Mouse (Mus musculus): ENCODE measurements around the gene Fam49a. TPM values are rescaled to one million over a fixed set of nuclear protein-coding genes. Genes with fewer than 3 reads are reported as not detected.
A peak's percentile ranks its signal among the peaks of the same experiment; 100 is the strongest.

Gene Fam49a
- total RNA-seq, 2 experiments from 2014 or later, result 19.4 to 20.1 TPM

DNA sequence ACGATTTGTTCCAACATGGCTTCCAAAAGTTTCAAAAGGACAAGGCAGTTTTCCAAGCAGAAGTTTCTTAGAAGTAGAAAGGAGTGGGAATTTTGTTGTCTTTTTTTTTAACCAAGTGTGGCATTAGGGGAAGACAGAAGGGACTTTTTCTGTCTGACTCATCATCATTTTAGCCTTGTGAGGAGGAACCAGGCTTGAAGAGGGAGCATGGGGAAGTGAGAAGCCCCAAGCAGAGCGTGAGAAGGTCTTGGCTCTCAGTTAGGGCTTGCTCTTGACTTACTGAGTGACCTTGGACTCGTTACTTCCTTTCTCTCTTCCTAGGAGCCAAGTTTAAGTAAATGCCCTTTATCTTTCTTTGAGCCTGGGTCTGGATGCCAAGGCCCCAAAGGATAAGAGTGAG is 8.6 kb downstream of the Fam49a start:
- DNase-seq, result peak; percentile 19 to 27

DNA sequence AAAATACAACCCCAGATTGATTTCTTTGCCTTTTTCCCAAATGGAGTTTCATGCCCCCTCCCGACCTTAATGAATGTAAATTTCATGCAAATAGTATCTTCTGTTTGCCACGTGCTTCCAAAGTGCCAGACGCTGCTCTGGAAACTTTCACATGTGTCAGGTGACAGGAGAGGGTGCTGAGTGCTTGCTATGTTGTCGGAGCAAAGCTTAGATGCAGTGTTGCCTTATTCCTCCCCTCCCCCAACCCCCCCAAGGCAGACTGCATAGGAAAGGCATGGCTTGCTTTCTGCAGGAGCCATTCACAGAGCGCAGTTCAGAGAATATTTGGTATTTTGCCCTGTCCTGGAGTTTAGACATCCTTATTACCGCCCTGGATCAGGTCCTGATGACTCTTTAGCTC is 12.2 kb downstream of the Fam49a start:
- DNase-seq, result no peak

- DNase-seq, result no peak
Observed at GRCm38 (mm10) chr12:12275124-12275779, 13.3 kb downstream of the Fam49a start.

DNA sequence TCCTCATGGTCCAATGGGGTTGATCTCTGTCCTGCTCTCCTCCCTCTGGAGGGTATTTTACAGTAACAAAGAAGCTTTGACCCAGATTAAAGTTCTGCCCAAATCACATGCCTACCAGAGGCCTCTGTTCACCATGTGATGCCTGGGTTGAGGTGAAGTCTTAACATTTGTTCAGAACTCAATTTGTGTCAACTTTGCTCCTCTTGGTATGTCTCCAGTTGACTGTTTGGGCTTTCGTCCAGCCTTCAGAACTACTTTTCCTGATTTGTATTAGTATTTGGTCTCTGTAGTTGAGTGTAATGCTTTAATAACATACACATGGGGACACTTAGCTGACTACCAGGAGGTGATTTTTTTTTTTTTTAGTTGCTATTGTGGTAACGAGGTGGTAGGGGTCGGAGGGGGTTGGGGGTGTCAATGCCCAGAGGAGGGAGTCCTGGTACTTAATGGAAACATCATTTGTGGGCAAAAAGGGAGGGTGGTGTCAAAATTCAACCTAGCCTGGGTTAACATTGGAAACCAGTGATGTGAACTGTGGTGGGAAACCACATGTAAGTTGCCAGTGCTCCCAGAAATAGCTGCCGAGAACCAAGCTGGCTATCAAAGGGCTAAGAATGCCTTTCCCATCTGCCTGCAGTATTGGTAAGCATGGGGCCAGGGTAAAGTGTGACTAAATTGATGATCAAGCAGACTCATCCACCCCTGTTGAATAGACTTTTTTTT is 16.0 kb downstream of the Fam49a start:
- DNase-seq, result no peak

DNA sequence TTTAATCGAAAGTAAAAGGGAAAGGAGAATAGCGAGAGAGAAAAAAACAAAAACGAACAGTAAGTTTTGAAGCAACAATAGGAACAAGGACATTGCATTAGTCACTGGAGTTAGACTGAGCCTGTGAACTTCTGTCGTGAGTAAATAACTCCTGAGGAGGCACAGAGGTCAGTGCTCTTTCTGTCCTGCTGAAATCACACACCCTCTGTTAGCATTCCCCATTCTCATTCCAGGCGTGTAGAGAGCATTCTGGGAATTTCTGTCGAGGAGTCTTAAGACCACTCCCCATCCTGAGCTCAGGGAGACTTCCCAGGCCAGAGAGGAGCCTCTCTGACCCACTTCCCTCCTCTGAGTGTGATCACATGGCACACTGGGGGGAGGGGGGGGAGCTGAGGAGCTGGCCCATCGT is 16.5 kb downstream of the Fam49a start:
- DNase-seq, result peak in 1 of 2 experiments; percentile 15

DNA sequence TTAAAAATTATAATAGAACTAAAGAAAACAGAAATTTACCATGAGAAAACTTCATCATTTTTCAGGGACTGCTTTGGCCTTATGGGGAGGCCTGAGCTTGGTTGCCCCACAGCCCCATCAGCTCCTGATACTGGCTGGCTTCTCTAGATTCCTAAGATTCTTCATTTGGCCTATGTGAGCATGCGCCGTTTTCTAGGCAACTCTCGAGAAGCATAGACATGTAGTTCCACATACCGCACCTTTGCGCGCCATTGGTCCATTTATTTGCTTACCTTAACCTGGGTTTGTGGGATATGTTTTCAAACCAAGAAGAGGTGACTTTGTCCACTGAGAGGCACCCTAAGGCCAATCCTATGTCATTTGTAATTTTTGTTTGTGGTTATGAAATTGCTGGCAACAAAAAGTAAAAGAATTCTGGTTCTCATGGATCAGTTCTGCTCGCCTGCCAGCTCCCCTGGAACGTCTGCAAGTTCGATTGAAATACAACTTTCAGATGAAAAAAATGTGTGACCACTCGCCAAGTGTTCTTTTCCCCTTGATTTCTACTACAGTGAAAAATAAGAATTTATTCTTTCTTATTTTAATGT is 21.9 kb downstream of the Fam49a start:
- no peak for DNase-seq

DNA sequence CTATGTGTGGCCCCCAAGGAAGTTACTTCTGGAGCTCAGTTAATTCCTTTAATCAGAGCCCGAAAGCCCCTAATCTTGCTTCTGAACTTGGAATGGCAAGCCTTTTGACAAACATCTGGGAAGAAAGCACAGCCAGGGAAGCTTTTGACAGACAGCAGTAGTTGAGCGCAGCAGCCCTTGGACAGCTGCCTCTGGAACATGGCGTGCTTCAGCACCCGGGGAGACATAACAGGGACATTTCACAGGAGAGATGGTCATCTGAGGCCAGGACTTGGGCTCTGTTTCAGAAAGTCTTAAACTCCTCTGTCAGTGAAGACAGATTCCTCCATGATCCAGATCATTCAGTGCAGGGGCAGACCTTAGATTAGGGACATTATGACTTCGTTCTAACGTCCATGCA is 22.6 kb downstream of the Fam49a start:
- DNase-seq, result peak in 1 of 2 experiments; percentile 44

- DNase-seq, result peak; percentile 26 to 35
Observed at GRCm38 (mm10) chr12:12287131-12287786, 25.3 kb downstream of the Fam49a start.

DNA sequence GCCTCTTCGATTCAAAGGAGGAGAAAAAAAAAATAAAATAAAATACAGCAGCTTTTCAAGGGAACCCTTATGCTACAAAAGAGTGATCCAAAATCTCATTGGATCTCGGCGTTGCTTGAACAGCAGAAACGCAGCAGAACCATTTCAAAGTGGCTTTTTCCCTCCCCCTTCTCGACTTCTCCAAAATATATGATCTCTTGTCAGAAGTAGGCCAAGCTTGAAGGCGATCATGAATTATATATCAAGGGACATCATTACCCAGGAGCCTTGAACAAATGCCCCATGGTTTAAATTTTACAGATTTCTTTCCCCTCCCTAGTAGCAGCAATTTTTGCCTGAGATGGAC is 25.8 kb downstream of the Fam49a start:
- no peak for DNase-seq

DNA sequence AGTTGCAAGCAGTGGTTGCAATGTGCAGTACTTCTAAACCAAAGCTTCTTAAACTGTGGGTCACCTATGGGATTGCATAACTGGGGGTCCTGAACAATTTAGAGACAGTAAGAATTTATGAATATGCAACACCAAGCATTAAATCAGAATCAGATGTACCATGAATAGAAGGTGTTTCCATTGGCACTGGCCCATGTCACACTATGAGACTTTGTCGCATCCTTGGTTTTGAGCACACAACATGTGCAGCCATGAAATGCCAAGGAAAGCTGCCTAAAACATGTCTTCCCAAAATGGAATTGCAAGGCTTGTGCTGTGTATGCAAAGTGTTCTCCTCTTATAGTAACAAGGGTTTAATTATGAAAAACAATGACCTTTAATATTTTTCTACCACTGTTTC is 26.6 kb downstream of the Fam49a start:
- DNase-seq, result no peak

- DNase-seq, result no peak
Observed at GRCm38 (mm10) chr12:12289636-12290035, 27.7 kb downstream of the Fam49a start.

DNA sequence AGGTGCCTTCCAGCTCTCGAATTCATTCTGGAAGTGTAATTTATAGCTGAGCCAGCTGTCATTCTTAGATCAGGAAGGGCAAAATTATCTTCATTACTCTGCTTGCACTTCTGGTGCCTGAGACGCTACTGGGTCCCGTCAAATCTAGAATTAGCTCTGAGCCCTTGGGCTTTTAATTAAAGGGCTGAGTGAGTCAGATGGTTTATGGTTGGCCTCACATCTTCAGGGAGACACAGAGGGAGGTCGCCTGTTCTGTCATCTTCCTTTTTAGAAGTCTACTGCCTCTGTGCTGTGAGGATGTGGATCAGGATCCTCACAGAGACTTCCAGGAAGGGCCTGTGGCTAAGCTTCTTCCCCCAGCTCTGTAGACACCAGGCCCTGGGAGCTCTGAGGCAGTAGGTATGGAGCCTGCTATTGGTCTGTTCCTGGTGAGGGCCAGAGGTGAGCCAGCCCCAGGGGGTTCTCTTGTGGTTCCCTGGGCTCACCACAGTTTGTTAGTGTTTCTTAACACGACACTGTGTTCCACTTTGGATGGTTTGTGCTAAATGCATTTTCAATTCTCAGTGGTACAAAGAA is 30.2 kb downstream of the Fam49a start:
- DNase-seq, result no peak

DNA sequence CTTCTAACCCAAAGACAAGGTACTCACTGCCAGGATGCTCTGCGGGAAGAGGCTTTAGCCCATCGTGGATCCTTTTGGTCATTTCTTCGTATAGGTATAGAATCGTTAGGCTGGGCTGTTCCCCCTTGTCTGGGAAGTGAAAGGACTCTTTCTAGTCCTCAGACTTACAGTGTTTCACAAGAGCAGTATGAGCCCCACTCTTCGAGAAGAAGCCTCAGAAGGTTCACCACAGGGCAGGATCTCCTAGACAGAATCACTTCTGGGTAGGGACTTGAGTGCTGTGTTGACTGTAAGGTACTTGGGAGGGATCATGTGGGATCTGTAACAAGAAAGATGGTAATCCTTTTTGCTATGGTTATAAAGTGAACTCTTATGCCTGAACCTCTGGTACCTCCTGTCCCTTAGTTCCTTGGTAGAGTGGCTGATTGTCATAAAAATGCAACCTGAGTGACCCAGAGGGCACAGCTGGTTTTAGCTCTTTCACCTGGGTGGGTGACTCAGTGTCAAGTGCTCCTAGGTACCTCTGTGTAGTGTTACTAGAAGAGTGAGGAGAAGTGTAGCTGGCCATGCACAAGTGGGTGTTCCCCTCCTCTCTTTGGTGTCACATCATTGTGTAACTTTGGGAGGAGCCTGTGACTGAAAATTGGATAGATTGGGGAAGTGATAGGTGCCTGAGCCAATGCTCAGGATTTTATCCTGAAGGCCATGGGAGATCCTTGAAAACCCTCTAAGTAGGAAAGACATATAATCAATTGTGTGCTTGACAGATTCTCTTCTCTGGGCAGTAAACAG is 32.6 kb downstream of the Fam49a start:
- no peak for DNase-seq

GRCm38 (mm10) chr12:12298451-12298850 is 36.5 kb downstream of the Fam49a start:
- no peak for DNase-seq

GRCm38 (mm10) chr12:12299303-12299702 is 37.4 kb downstream of the Fam49a start:
- no peak for DNase-seq

- DNase-seq, result no peak
Observed at GRCm38 (mm10) chr12:12301149-12301548, 39.2 kb downstream of the Fam49a start.

- peak; percentile 26 to 54 for DNase-seq
Observed at GRCm38 (mm10) chr12:12301815-12302214, 39.9 kb downstream of the Fam49a start.

DNA sequence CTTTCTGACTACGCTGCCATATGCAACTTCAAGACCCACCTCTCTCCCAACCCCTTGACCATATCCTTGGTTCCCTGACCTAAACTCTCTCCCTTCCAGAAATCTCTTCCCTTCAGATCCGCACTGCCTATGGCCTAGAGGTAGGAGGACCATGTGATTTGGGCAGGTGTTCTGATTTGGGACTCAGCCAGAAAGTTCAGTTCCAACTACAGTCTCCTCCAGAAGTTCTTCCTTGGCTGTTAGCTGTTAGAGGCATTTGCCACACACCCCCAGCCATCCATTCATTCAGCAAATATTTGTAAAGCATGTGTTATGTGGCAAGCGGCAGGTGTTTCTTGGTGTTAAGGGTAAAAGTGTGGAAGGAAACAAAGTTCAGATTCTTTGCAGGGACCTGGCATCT is 44.3 kb downstream of the Fam49a start:
- no peak for DNase-seq

DNA sequence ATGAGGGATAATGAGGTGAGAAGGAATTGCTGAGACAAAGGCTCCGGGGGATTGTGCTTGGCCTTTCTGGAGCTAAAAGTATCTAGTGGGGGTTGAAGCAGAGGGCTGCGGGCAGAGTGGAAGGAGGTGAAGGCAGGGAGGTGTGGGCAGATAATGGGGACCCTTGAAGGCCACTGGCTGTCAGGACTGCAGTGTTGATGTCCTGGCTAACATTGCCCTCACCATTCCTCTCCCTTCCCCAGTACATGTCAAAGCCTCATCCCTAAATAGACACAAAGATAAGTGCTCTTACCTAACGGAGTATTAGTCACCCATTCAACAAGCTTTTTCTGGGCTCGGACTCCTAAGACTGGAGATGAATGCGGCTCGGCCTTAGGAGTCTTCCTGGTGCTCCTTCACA is 44.9 kb downstream of the Fam49a start:
- no peak for DNase-seq

- no peak for DNase-seq
Observed at GRCm38 (mm10) chr12:12307245-12307644, 45.3 kb downstream of the Fam49a start.

DNA sequence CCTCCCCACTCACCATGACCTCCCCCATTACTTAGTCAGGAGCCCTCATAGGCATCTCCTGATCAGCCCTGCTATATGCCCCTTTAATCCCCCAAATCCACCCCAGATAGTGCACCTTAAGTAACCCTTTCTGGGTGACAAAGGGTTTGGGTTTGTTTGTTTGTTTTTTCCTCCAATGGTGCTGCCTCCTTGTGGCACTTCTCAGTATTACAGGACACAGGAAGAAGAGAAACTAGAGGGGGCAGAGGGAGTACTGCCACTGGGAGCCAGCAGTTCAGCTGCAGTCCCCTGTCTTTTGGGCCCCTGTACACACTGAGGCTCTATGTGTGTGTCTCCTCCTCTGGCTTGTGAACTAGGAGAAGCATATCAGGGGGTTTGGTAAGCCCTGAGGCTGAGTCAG is 51.5 kb downstream of the Fam49a start:
- no peak for DNase-seq

DNA sequence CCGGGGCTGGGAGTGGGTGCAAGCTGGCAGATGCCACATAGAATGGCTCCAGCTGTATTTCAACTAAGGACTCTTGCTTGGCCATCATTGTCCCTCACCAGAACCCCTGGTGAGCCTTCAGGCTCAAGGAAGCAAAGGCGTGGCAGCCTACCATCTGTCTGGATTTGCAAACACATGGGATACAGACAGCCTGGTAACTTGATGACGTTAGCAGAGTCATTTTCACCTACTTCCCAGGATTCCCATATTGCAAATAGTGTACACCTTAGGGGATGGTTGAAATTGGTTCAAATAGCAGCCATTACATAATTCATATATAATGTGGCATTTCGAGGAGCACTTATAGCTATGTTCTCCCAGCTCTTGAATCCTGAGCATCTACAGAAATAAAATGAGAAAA is 52.0 kb downstream of the Fam49a start:
- no peak for DNase-seq
